Mouse (Mus musculus) cortical plate, adult 2 months (tissue): ENCODE results near the gene Srp72. TPM values are rescaled to one million over a fixed set of nuclear protein-coding genes. Genes with fewer than 3 reads are reported as not detected.
"Not testable (repeated sequence)": the region's sequence is repeated elsewhere in the genome, so short reads cannot be mapped to it uniquely, and the experiment has no call there.

Experiments used
- H3K27ac ChIP-seq: fragments of 200-500 bp; 2 replicates; pipeline ENCODE4 v1.5.1; 2012; ENCODE audit warnings: low read length, control low read depth, inconsistent platforms; ENCODE audit not compliant: insufficient read depth
- H3K4me1 ChIP-seq: fragments of 200-500 bp; 2 replicates; pipeline ENCODE4 v1.6.1; 2011; ENCODE audit warnings: low read length; ENCODE audit not compliant: control insufficient read depth, insufficient read depth
- H3K4me3 ChIP-seq: fragments of 200-500 bp; 2 replicates; pipeline ENCODE4 v1.5.1; 2011; ENCODE audit warnings: mild to moderate bottlenecking, low read length, control low read depth; ENCODE audit not compliant: insufficient read depth
- CTCF ChIP-seq: fragments of 200-500 bp; IDR thresholded peaks from 2 replicates; pipeline ENCODE4 v1.5.1; 2011; ENCODE audit warnings: mild to moderate bottlenecking, control low read depth, low read length; ENCODE audit not compliant: insufficient read depth; ENCODE audit errors: extremely low read depth
- POLR2A ChIP-seq: fragments of 200-500 bp; IDR thresholded peaks from 2 replicates; pipeline ENCODE4 v1.6.1; 2011; ENCODE audit warnings: mild to moderate bottlenecking, low read length, control low read depth; ENCODE audit not compliant: insufficient read depth; ENCODE audit errors: extremely low read depth
- polyA plus RNA-seq: library from polyadenylated mRNA; depleted of rRNA; stranded (reverse); fragments of >200 nt; gene quantifications from 2 replicates; pipeline ENCODE4 v1.2.3, GENCODE M21; 2012

The Srp72 gene
- polyA plus RNA-seq, 1 experiment = 62.6 TPM

DNA sequence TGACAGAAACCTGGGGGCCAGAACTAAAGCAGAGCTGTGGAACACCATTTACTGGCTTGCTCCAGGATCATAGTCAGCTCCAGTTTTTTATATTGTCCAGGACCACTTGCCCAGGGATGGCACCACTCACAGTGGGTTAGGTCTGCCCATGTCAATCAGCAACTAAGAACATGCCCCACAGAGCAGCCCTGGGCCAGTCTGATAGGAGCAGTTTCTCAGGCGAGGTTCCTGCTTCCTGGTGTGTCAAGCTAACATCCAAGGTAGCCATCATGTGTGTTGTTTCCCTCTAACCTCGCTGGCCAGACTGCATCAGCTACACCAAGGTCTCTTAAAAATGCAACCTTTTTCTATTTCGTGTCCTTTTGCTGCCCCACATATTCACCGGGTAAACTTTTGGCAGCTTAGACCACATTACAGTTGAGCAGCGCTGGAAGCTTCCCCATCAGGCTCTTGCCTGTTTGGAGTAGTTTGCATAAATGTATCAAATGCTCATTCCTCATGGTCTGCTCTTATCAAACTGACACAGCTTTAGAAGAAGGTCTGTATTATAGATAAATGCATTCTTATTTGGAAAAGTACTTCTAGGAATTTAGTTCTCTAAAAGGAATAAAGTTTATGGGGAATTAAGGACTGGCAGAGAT lies 18.8 kb downstream of the Srp72 start:
- Histone ChIP-seq H3K27ac (no peak overlapping the region), H3K4me3 (no peak overlapping the region), H3K4me1 (no peaks in the 10 kb centered on the region)
- no peak for TF ChIP-seq POLR2A
- TF ChIP-seq CTCF = no peak

DNA sequence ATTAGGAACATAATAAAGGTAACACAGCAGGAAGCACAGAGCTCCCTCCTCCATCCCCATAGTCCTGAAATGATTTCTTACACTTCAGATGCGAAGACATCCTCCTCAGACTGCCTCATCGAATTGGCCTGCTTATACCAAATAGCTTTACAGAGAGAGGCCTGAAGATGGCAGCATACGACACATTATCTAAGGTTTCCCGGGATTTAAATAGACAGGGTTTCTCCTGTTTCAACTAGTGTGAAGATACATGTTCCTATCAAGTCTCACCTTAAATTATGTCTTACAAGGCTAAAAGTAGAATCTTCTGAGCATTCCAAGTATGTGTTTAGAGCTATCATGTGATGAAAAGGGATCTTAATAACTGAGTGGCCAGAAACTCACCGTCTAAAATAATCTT lies 23.9 kb downstream of the Srp72 start:
- Histone ChIP-seq H3K4me3 (no peak overlapping the region), H3K4me1 (no peaks in the 10 kb centered on the region), H3K27ac (no peak overlapping the region)
- TF ChIP-seq CTCF (peak; percentile 50; the same call in 1 of the 2 replicates), POLR2A (no peak)

DNA sequence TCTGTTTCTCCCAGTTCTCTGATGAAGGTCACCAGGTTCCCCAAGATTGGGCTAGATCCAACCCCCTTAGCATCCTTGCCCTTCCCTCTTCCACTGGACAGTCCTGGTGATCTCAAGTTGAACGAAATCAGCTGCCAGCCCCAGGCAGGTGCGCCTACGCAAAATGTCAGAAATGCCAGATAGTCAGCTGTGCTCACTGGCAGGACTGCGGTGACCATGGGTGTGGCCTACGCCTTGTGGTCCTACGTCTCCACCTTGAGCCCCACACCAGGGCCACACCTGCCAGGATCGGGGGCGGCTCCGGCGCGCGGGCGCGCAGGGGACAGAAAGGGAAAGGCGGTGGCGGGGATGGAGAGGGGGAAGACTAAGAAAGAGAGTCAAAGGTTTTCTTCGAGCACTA lies 26.7 kb downstream of the Srp72 start:
- H3K4me1 ChIP-seq = no peaks in the 10 kb centered on the region
- no peak overlapping the region for H3K4me3 ChIP-seq
- TF ChIP-seq POLR2A (no peak), CTCF (no peak)
- no peak overlapping the region for H3K27ac ChIP-seq

DNA sequence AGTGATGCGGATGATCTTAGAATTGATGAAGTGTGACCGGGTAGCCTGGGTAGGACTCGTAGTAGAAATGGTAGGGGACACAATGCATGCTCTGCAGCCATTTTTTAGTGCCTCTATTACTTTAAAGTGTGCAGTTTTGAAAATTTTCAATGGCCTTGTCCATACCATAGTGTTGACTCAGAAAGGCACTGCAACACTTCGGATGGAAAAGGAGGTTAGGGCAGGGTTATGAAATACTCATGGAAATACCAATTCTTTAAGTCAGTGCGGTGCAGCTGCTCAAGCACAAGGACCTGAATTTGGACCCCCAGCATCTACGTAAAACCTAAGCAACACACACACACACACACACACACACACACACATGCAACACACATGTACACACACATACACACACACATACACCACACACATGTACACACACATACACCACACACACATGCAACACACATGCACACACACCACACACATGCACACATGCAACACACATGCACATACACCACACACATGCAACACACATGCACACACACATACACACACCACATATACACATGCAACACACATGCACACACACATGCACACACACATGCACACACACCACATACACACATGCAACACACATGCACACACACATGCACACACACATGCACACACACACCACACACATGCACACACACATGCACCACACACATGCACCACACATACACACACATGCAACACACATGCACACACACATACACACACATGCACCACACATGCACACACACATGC lies 29.8 kb downstream of the Srp72 start, which contains the start of gene Arl9:
Gene Arl9, plus strand, starts transcription at position 5 of the 771 bp plus-strand sequence.
- Histone ChIP-seq H3K27ac (no peak within 1 kb of the TSS), H3K4me3 (no peak within 1 kb of the TSS), H3K4me1 (no peaks in the 10 kb centered on the region)
- TF ChIP-seq CTCF (no peak), POLR2A (no peak)

DNA sequence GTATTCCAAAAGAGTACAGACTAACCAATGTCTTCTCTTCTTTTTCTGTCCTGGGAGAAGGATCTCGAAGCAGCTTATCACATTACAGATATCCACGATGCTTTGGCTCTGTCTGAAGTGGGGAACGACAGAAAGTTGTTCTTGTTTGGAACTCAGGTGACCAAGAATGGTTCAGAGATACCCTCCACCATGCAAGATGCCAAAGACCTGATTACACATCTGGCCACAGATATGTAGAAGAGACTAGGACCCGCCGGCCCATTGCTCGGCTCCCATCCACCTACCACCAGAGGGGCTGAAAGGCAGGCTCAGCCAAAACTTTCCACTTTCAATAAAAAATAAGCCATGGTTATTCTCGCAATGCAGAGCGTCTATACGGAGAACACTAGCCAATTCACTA lies 35.9 kb downstream of the Srp72 start:
- H3K27ac ChIP-seq = no peak overlapping the region
- no peak for TF ChIP-seq POLR2A
- H3K4me1 ChIP-seq = no peaks in the 10 kb centered on the region
- H3K4me3 ChIP-seq = no peak overlapping the region

DNA sequence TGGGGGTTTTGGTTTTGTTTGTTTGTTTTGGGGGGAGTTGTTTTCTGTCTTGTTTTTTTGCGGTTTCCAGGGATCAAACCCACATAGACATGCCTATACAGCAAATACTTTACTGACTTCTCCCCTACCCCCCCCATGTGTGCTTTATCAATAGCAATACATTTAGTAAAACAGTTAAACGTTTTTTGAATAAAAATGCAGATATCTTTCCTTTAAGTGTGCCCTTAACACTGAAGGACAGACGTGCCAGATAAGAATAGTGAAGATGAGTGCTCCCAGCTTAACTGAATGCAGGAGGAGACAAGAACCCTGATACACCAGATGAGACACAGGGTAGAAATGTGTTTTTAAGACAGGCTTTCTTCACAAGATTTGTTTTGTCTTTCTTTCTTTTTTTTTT lies 36.6 kb downstream of the Srp72 start:
- no peak overlapping the region for H3K4me3 ChIP-seq
- H3K27ac ChIP-seq = no peak overlapping the region
- H3K4me1 ChIP-seq = no peaks in the 10 kb centered on the region
- TF ChIP-seq CTCF (no peak), POLR2A (no peak)

DNA sequence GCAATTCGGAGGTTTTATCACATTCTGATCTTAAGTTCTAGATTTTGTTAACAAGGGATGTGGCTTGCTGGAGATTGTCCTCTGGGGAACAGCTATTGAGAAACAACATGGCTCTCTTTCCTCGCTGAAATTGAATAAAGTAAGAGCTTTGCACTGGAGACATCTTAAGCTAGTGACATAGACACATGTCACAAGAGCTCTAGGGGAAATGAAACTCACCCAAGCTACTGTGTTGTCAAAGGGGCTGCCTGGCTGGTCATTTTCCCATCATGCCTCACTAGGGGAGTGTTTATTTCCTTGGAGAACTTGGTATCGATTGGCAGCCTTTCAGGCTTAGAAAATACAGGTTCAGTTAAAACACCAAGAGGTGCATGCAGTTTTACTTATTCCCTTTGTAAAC lies 38.7 kb downstream of the Srp72 start:
- no peaks in the 10 kb centered on the region for H3K4me1 ChIP-seq
- H3K27ac ChIP-seq = no peak overlapping the region
- TF ChIP-seq POLR2A (no peak), CTCF (no peak)
- H3K4me3 ChIP-seq = no peak overlapping the region

DNA sequence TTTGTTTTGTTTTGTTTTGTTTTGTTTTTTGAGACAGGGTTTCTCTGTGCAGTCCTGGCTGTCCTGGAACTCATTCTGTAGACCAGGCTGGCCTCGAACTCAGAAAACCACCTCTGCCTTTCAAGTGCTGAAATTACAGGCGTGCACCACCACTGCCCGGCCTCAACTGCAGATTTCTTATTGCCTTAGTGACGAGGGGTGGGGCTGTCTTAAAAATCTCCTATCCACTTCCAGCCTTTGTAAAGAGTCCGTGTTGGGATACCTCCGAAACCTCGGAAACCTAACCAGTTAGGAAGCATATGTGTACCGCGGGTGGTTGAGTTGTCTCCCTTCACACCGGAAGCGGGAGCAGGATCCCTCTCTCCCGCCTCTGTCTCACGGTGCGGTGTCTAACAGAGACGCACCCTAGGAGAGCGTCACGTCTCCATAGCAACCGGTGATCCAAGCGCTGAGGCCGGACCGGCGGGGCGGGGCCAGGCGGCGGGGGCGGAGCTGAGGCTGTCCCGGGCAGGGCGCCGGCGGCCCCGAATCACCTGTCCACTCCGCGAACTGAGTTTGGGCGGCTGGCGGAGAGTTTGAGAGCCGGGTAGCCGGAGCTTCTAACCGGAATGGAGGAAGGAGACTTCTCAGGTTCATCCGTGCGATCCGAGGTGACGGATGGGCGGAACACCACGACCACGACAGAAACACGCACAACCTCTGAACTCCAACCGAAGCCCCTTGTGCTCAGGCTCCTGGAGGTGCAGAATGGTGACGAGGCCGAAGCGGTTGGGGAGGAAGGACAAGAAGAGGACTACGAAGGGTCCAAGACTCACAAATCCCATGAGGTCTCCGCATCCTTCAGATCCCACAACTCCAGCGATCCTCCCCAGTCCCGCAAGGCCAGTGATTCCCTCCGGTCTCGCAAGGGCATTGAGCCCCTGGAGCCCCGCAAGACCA lies 41.3 kb downstream of the Srp72 start, which contains the start of gene Thegl:
Gene Thegl, plus strand, starts transcription at position 480 of the 939 bp plus-strand sequence.
- H3K4me1 ChIP-seq = no peaks in the 10 kb centered on the region
- peak within 1 kb of the TSS; percentile 29 for H3K4me3 ChIP-seq
- TF ChIP-seq CTCF (no peak), POLR2A (no peak)
- H3K27ac ChIP-seq = no peak within 1 kb of the TSS

DNA sequence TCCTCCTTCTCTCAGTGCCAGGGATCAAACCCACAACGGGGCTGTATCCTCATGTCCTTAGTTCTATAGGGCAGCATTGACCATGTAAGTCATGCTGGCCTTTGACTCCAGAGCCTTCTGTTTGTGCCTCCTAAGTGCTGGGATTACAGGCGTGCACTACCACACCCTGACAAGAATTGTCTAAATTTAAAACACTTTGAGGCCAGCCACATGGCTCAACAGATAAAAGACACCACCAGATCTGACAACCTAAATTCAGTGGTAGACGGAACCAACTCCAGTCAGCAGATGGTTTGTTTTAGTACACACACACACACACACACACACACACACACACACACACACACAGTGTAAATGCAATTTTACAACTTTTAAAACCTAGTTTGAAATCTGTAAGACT lies 53.6 kb downstream of the Srp72 start:
- TF ChIP-seq CTCF (no peak), POLR2A (no peak)
- H3K4me1 ChIP-seq = no peaks in the 10 kb centered on the region
- H3K27ac ChIP-seq = no peak overlapping the region

DNA sequence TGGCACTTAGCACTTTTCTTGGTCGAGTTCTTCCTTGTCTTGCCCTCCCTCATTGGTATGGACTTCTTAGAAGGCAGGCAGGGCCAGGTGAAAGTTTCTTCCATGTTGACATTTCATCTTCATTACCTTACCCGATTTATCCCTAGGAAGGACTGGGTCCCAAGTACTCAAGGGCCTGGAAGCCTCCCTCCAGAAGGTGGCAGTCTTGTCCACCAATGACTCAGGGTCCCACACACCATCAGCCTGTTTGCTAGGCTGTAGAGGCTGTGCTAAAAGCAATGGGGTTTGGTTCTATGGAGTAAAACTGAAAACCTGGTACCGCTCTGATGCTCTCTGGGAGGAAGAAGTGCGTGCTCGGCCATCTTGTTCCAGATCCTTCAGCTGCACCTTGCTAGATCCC lies 55.3 kb downstream of the Srp72 start:
- Histone ChIP-seq H3K4me1 (no peaks in the 10 kb centered on the region), H3K27ac (no peak overlapping the region), H3K4me3 (no peak overlapping the region)
- TF ChIP-seq CTCF (peak; percentile 58), POLR2A (no peak)

More for the DNA sequence above, 53.6 kb downstream of the Srp72 start:
- no peak overlapping the region for H3K4me3 ChIP-seq

DNA sequence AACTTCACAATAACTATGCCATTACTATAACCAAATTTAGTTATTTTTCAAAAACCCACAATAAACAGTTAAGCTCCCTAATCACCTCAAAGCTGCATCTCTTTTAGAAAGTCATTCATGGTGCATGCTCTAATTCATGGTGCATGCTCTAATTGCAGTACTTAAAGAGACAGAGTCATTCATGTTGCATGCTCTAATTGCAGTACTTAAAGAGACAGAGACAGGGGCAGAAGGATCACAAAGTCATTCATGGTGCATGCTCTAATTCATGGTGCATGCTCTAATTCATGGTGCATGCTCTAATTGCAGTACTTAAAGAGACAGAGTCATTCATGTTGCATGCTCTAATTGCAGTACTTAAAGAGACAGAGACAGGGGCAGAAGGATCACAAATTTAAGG lies 60.6 kb downstream of the Srp72 start:
- H3K4me1 ChIP-seq, H3K4me3 ChIP-seq: not testable (repeated sequence)

More for the DNA sequence above, 60.6 kb downstream of the Srp72 start:
- not testable (repeated sequence) for H3K27ac ChIP-seq
